Mouse (Mus musculus) testis, adult 2 months (tissue): ENCODE data around the gene AC161166.1. TPM values are rescaled to one million over a fixed set of nuclear protein-coding genes. Genes with fewer than 3 reads are reported as not detected.

Experiments used
- H3K27ac ChIP-seq: fragments of 200-500 bp; 2 replicates; pipeline ENCODE4 v1.5.1; 2012; ENCODE audit warnings: low read depth, low read length; ENCODE audit not compliant: control insufficient read depth, insufficient read depth
- H3K27me3 ChIP-seq: fragments of 200-500 bp; 2 replicates; pipeline ENCODE4 v1.6.1; 2012; ENCODE audit warnings: mild to moderate bottlenecking, low read length, moderate library complexity; ENCODE audit not compliant: control insufficient read depth, insufficient read depth
- H3K36me3 ChIP-seq: fragments of 200-500 bp; 2 replicates; pipeline ENCODE4 v1.6.1; 2012; ENCODE audit warnings: mild to moderate bottlenecking, low read length; ENCODE audit not compliant: control insufficient read depth, insufficient read depth
- H3K4me1 ChIP-seq: fragments of 200-500 bp; 2 replicates; pipeline ENCODE4 v1.6.1; 2012; ENCODE audit warnings: low read length; ENCODE audit not compliant: control insufficient read depth, insufficient read depth
- H3K4me3 ChIP-seq: fragments of 200-500 bp; 2 replicates; pipeline ENCODE4 v1.5.1; 2012; ENCODE audit warnings: low read depth, mild to moderate bottlenecking, low read length, moderate library complexity, mixed read lengths; ENCODE audit not compliant: control insufficient read depth
- CTCF ChIP-seq: fragments of 200-500 bp; IDR thresholded peaks from 2 replicates; pipeline ENCODE4 v1.5.1; 2012; ENCODE audit warnings: low read depth, mild to moderate bottlenecking, inconsistent platforms, low read length, moderate library complexity; ENCODE audit not compliant: control insufficient read depth, insufficient read depth, insufficient replicate concordance
- POLR2A ChIP-seq: fragments of 200-500 bp; IDR thresholded peaks from 2 replicates; pipeline ENCODE4 v1.6.1; 2012; ENCODE audit warnings: low read depth, mild to moderate bottlenecking, inconsistent platforms, low read length, moderate library complexity; ENCODE audit not compliant: control insufficient read depth
- polyA plus RNA-seq: library from polyadenylated mRNA; depleted of rRNA; stranded (reverse); fragments of >200 nt; gene quantifications from 2 replicates; pipeline ENCODE4 v1.2.3, GENCODE M21; 2012; rRNA removed

AC161166.1 gene
- polyA plus RNA-seq, result 144 and 154 TPM in 2 replicates

- H3K27ac ChIP-seq, result peak within 1 kb of the TSS; percentile 27; the same call in 1 of the 2 replicates
- no peak for TF ChIP-seq CTCF
- TF ChIP-seq POLR2A, result peak; percentile 58
- no peaks in the 10 kb centered on the region for H3K36me3 ChIP-seq
- peak within 1 kb of the TSS; percentile 70 for H3K4me3 ChIP-seq
- peaks cover 4% of the 10 kb centered on the region for H3K4me1 ChIP-seq
- H3K27me3 ChIP-seq, result no peaks in the 10 kb centered on the region
These were observed at the start of gene AC161166.1 for GRCm38 (mm10) chr7:24512355-24512754. Gene AC161166.1 (minus strand): TSS chr7:24512455.

- TF ChIP-seq CTCF (no peak), POLR2A (no peak)
- Histone ChIP-seq H3K36me3 (peaks cover 3% of the 10 kb centered on the region), H3K27ac (no peak overlapping the region), H3K4me1 (peaks cover 4% of the 10 kb centered on the region), H3K4me3 (no peak overlapping the region), H3K27me3 (no peaks in the 10 kb centered on the region)
These were observed 49.2 kb upstream of the AC161166.1 start for GRCm38 (mm10) chr7:24561450-24561849.

GRCm38 (mm10) chr7:24555786-24556185 is 43.5 kb upstream of the AC161166.1 start:
- H3K4me3 ChIP-seq, result no peak overlapping the region
- TF ChIP-seq CTCF, result no peak
- peaks cover 2% of the 10 kb centered on the region; the same call in 1 of the 2 replicates for H3K36me3 ChIP-seq
- H3K27ac ChIP-seq, result no peak overlapping the region
- no peaks in the 10 kb centered on the region for H3K4me1 ChIP-seq
- no peaks in the 10 kb centered on the region for H3K27me3 ChIP-seq

- Histone ChIP-seq H3K36me3 (no peaks in the 10 kb centered on the region), H3K4me3 (no peak overlapping the region), H3K27me3 (no peaks in the 10 kb centered on the region), H3K4me1 (peaks cover 5% of the 10 kb centered on the region; the same call in 1 of the 2 replicates), H3K27ac (no peak overlapping the region)
- no peak for TF ChIP-seq CTCF
- no peak for TF ChIP-seq POLR2A
These were observed 39.9 kb upstream of the AC161166.1 start for GRCm38 (mm10) chr7:24551985-24552759.

- peak overlapping the region; percentile 42 for H3K27ac ChIP-seq
- peak overlapping the region; percentile 95 for H3K4me3 ChIP-seq
- no peaks in the 10 kb centered on the region for H3K27me3 ChIP-seq
- no peak for TF ChIP-seq POLR2A
- no peak for TF ChIP-seq CTCF
- no peaks in the 10 kb centered on the region for H3K36me3 ChIP-seq
- H3K4me1 ChIP-seq, result peaks cover 18% of the 10 kb centered on the region
These were observed 35.3 kb upstream of the AC161166.1 start for GRCm38 (mm10) chr7:24547534-24548036.

- TF ChIP-seq POLR2A, result peak; percentile 72
- TF ChIP-seq CTCF, result no peak
- Histone ChIP-seq H3K4me3 (peak overlapping the region; percentile 95), H3K27ac (peak overlapping the region; percentile 90), H3K36me3 (no peaks in the 10 kb centered on the region), H3K4me1 (peaks cover 18% of the 10 kb centered on the region), H3K27me3 (no peaks in the 10 kb centered on the region)
These were observed 34.6 kb upstream of the AC161166.1 start for GRCm38 (mm10) chr7:24546634-24547389.

- Histone ChIP-seq H3K4me1 (peaks cover 18% of the 10 kb centered on the region), H3K4me3 (peak within 1 kb of the TSS; percentile 95), H3K27me3 (no peaks in the 10 kb centered on the region), H3K36me3 (no peaks in the 10 kb centered on the region), H3K27ac (peak within 1 kb of the TSS; percentile 90)
- TF ChIP-seq POLR2A (no peak), CTCF (no peak)
These were observed 33.9 kb upstream of the AC161166.1 start, which contains the start of the genes Pinlyp and Xrcc1 for GRCm38 (mm10) chr7:24546068-24546614. Gene Pinlyp (minus strand): TSS chr7:24546118. Gene Xrcc1 (plus strand): TSS chr7:24546289.
